8 mouse cellular contexts compared by ENCODE assay signal in genomic region chr11:106612209-106612960, GRCm38 (mm10). TPM values are rescaled to one million over a fixed set of nuclear protein-coding genes. Genes with fewer than 3 reads are reported as not detected.
DNase-seq lines count a peak whose midpoint lies in the region; ATAC-seq and TF ChIP-seq lines count a peak whose summit lies in the region.

No protein-coding gene starts in this region.

- TF ChIP-seq POLR2A in cerebellum, adult 2 months (IDR thresholded peaks at IDR 0.05; ENCODE audit: borderline replicate concordance, insufficient read depth, low read length), result no peak

- TF ChIP-seq EP300 in lung, postnatal 0 days (IDR thresholded peaks at IDR 0.05), result no peak

- H3K9ac ChIP-seq in forebrain, embryonic 16.5 days (replicated peaks; ENCODE audit: low read depth, low read length), result peak overlapping the region; percentile 91
- H3K9ac ChIP-seq in lung, postnatal 0 days (replicated peaks; ENCODE audit: low read depth), result peak overlapping the region; percentile 76

- no peaks in the 10 kb centered on the region for H3K36me3 ChIP-seq in forebrain, embryonic 16.5 days (ENCODE audit: control insufficient read depth, insufficient read depth)
- H3K36me3 ChIP-seq in lung, postnatal 0 days (ENCODE audit: insufficient read depth, low read length), result no peaks in the 10 kb centered on the region

- TF ChIP-seq CTCF in cerebellum, adult 2 months (IDR thresholded peaks at IDR 0.05; ENCODE audit: borderline replicate concordance, insufficient read depth, low read depth, low read length), result no peak
- TF ChIP-seq CTCF in layer of hippocampus, adult 2 months (conservative IDR thresholded peaks at IDR 0.05), result no peak
- TF ChIP-seq CTCF in lung, postnatal 0 days (IDR thresholded peaks at IDR 0.05), result no peak

- H3K27ac ChIP-seq in cerebellum, adult 2 months (ENCODE audit: insufficient read depth, low read length), result peak overlapping the region; percentile 81
- peak overlapping the region; percentile 60 for H3K27ac ChIP-seq in forebrain, embryonic 16.5 days (ENCODE audit: low read length)
- peak overlapping the region; percentile 98 for H3K27ac ChIP-seq in layer of hippocampus, adult 2 months
- H3K27ac ChIP-seq in lung, postnatal 0 days (ENCODE audit: low read length), result peak overlapping the region; percentile 94

- no peak for ATAC-seq in forebrain, embryonic 16.5 days
- ATAC-seq in lung, postnatal 0 days, result peak; percentile 70

- intact Hi-C loops in heart, postnatal 36 days (cut with DNase I), result loop anchor here (5.0 to 10.0 kb wide), 2 partner anchors 90 to 338 kb away; partner anchors contain the start of genes Smarcd2 and Tcam1

- WGBS in cerebellum, adult 2 months, result under 1% methylated on average over 66 of the region's 67 CpGs
- under 1% methylated on average over 66 of the region's 67 CpGs for WGBS in forebrain, embryonic 16.5 days
- 2% methylated on average over 44 of the region's 67 CpGs for WGBS in lung, postnatal 0 days

- H3K4me1 ChIP-seq in cerebellum, adult 2 months (ENCODE audit: control insufficient read depth, insufficient read depth, low read length), result peaks cover 14% of the 10 kb centered on the region
- peaks cover 16% of the 10 kb centered on the region for H3K4me1 ChIP-seq in forebrain, embryonic 16.5 days (replicated peaks; ENCODE audit: control insufficient read depth, insufficient read depth, low read length)
- H3K4me1 ChIP-seq in lung, postnatal 0 days (ENCODE audit: insufficient read depth, low read depth, low read length), result peaks cover 4% of the 10 kb centered on the region; the same call in 1 of the 2 replicates

- no peaks in the 10 kb centered on the region for H3K27me3 ChIP-seq in cerebellum, adult 2 months (ENCODE audit: control insufficient read depth, insufficient read depth, low read length)
- H3K27me3 ChIP-seq in forebrain, embryonic 16.5 days (replicated peaks; ENCODE audit: control insufficient read depth, insufficient read depth, low read length), result no peaks in the 10 kb centered on the region; the same call in 1 of the 2 replicates
- H3K27me3 ChIP-seq in lung, postnatal 0 days (replicated peaks; ENCODE audit: insufficient read depth, low read length), result no peaks in the 10 kb centered on the region

- DNase-seq in ZHBTc4 (ENCODE audit: low read depth, low spot score), result peak; percentile 70
- DNase-seq in cerebellum, adult 2 months, result peak; percentile 67 to 71
- DNase-seq in heart, postnatal 36 days, result peak; percentile 45 to 58
- DNase-seq in layer of hippocampus, adult 2 months (ENCODE audit: low spot score in 2 of 2), result peak in 1 of 2 experiments; percentile 37
- DNase-seq in lung, postnatal 0 days (ENCODE audit: low spot score), result peak; percentile 52
- peak; percentile 43 to 54 for DNase-seq in right cerebral cortex, adult 2 months (ENCODE audit: low spot score in 2 of 2)
- peak; percentile 45 for DNase-seq in yolk sac, embryonic 10.5 days (ENCODE audit: low spot score)

- H3K4me2 ChIP-seq in forebrain, embryonic 16.5 days (ENCODE audit: low read length), result peak overlapping the region; percentile 82
- peak overlapping the region; percentile 81 for H3K4me2 ChIP-seq in lung, postnatal 0 days (replicated peaks; ENCODE audit: low read depth, low read length)

- H3K4me3 ChIP-seq in cerebellum, adult 2 months (replicated peaks; ENCODE audit: insufficient read depth, low read depth, low read length), result peak overlapping the region; percentile 97
- peak overlapping the region; percentile 99 for H3K4me3 ChIP-seq in forebrain, embryonic 16.5 days (replicated peaks; ENCODE audit: low read length)
- peak overlapping the region; percentile 99 for H3K4me3 ChIP-seq in layer of hippocampus, adult 2 months
- H3K4me3 ChIP-seq in lung, postnatal 0 days (ENCODE audit: low read depth, low read length), result peak overlapping the region; percentile 93

- no peaks in the 10 kb centered on the region for H3K9me3 ChIP-seq in forebrain, embryonic 16.5 days (ENCODE audit: control insufficient read depth, low read length)
- no peaks in the 10 kb centered on the region for H3K9me3 ChIP-seq in lung, postnatal 0 days (ENCODE audit: low read length)

RNA-seq across cellular contexts. Expression of gene Tex2, which starts 0.8 kb away (rescaled TPM):
- polyA plus RNA-seq in cerebellum, adult 2 months (2012; rRNA removed), result 71.3 and 79.6 TPM in 2 replicates
- polyA plus RNA-seq in forebrain, embryonic 16.5 days (2015; fragmentation: Nextera tagmentation; extraction: Ambion mirVana), result 16.3 and 20.3 TPM in 2 replicates
- total RNA-seq in heart, postnatal 36 days (2021), result 10 to 100 TPM; 40.1 to 42.1 TPM
- 100 to 1,000 TPM; 144 TPM for total RNA-seq in layer of hippocampus, adult 2 months (2021)
- polyA plus RNA-seq in lung, postnatal 0 days (2015; fragmentation: Nextera tagmentation; extraction: Ambion mirVana), result 8.9 and 9.6 TPM in 2 replicates
